Mouse (Mus musculus): ENCODE measurements around the gene Ndufc1. TPM values are rescaled to one million over a fixed set of nuclear protein-coding genes. Genes with fewer than 3 reads are reported as not detected.
"Not testable (repeated sequence)": the region's sequence is repeated elsewhere in the genome, so short reads cannot be mapped to it uniquely, and the experiment has no call there.

Ndufc1 gene
- total RNA-seq (2015): 118 and 150 TPM in 2 replicates
- 46.2 and 78.2 TPM in 2 replicates for total RNA-seq (2017)

DNA sequence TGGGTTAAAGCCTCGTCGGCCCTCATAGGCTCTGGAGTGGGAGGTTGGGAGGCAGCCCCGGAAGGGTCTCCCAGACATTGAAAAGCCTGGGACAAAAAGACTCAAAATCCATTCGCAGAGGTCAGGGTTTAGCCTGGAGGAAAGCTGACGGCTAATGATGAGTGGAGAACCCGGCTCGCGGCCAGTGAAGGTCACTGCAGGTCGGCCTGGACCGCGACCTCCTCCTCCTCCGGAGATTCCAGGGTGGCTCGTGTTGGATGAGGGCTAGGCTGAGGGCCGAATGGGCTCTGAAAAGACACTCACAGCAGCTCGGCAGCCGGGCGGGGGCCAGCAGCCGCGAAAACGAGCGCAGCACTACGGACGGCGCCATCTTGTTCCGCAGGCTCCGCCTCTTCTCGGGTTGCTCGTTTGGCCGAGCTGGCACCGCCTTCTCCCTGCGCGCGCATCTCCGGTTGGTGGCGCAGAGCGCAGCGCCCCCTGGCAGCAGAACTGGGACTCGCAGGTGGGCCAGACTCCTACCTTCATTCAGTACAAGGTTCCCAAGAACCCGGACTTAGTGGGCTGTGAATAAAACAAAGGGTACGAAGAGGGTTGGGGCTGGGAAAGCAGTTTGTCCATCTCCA, at the start of gene Ndufc1:
Gene Ndufc1, minus strand, starts transcription at position 428 of the 623 bp plus-strand sequence.
- ATAC-seq (ENCODE audit: poor library complexity, severe bottlenecking): peak; percentile 99

DNA sequence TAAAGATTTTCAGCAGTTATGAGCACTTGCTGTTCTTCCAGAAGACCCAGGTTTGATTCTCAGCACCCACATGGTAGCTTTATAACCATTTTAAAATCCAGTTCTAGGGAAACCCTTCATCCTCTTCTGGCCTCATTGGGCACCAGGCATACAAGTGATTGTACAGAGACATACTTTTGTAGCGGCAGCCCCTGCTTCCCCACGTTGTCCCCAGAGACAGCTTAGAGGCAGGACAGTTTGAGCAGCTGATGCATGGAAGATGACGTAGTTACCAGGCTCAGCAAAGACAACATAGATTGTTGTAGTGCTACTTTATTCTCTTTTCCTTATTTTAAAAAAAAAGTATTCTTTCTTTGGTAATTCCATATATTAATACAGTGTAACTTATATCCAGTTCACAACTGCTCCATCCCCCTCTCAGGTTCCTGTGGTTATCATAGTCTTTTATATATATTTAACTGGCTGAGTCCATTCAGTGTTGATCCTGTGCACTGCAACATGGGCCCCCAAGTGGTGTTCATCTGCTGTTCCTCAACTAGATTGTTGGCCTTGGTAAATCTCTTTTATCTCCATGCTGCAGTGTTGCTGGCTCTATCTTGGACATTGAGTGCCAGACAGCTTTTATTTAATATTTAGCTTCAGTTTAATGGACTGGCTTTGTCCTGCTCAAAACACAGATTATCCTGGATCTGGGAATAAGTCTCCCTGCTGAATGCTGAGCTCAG, 26.2 kb upstream of the Ndufc1 start:
- no peak for ATAC-seq (ENCODE audit: poor library complexity, severe bottlenecking)

DNA sequence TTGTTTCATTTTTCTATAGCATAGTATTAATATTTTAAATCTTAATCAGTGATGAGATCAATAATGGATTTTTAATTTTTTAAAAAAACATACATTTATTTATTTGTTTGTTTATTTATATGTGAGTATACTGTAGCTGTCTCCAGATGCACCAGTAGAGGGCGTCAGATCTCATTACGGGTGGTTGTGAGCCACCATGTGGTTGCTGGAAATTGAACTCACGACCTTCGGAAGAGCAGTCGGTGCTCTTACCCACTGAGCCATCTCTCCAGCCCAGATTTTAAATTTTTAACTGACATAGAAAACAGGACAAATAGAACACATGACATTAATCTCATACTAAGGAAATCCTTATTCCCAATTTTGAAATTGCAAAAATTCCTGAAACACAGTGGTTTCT, 25.6 kb upstream of the Ndufc1 start:
- ATAC-seq (ENCODE audit: poor library complexity, severe bottlenecking): not testable (repeated sequence)

DNA sequence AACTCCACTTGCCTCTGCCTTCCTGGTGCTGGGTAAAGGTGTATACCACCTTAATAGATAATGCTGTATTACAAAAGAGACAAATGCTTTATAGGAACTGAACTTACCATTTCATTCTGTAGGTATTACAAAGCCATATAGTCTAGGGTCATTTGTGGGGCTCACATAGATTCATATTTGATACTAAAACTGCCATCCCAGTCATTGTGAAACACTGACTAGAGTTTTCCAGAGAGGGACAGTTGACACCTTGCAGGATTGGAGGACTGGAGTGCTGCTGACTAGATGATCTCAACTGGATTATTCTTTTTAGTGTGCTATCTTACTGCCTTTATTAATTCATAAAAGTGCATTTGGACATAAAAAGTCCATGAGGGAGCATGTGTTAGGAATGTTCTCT, 16.6 kb upstream of the Ndufc1 start:
- no peak for ATAC-seq (ENCODE audit: poor library complexity, severe bottlenecking)

DNA sequence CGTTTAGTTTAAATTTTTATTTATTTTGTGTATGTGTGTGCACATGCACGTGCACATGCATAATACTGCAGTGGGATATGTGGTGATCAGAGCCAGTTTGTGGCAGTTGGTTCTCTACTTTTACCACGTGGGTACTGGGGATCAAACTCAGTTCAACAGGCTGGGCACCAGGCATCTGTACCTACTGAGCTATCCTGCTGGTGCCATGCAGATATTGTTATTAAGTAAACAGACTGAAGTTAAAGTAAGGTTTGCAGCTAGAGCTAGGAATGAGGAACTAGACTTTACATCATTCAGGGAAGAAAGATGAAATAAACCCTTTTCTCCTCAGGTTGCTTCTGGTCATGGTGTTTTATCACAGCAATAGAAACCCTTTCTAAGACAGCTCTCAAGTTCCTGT, 13.1 kb upstream of the Ndufc1 start:
- ATAC-seq (ENCODE audit: poor library complexity, severe bottlenecking): peak; percentile 84

DNA sequence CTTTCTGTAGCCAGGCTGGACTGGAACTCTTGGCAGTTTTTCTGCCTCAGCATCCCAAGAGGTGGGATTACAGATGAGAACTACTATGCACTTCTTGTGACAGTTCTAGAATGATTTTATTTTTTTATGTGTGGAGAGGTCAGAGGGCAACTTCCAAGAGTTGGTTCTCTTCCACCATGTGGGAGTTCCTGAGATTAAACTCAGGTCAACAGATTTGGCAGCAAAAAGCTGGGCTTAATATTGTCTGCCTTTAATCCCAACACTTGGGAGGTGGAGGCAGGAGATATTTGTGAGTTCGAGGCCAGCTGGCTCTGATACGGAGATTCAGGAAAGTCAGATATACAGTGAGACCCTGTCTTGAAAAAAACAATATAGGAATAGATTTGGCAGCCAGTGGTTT, 9.2 kb upstream of the Ndufc1 start:
- no peak for ATAC-seq (ENCODE audit: poor library complexity, severe bottlenecking)

DNA sequence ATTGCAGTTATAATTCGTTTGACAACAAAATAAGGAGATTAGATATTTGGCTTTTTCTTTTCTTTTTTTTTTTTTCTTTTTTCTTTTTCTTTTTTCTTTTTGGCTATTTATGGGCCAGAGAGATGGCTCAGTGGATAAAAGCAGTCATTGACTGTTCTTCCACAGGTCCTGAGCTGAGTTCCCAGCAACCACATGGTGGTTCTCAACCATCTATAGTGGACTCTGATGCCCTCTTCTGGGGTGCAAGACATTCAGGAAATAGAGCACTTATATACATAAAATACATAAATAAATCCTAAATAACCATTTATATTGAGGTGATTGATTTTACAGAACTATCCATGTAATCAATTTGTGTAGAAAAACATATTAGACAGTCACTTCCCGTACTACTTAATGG, 8.7 kb upstream of the Ndufc1 start:
- ATAC-seq (ENCODE audit: poor library complexity, severe bottlenecking): no peak

DNA sequence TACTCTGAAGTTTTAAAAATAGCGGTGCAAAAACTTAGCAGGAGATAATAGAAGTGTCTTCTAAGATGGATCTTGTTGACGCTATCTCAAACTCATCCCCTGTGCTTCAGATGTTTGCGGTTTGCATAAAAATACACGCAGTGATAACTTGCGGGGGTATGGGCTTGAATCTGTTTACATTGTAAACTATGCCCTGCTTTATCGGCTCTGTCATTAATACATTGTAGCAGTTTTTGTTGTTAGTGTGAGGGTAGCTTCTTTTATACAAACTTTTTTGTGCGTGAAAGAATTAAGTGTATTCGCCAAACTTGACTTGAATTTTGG, 8.3 kb upstream of the Ndufc1 start:
- ATAC-seq (ENCODE audit: poor library complexity, severe bottlenecking): no peak

DNA sequence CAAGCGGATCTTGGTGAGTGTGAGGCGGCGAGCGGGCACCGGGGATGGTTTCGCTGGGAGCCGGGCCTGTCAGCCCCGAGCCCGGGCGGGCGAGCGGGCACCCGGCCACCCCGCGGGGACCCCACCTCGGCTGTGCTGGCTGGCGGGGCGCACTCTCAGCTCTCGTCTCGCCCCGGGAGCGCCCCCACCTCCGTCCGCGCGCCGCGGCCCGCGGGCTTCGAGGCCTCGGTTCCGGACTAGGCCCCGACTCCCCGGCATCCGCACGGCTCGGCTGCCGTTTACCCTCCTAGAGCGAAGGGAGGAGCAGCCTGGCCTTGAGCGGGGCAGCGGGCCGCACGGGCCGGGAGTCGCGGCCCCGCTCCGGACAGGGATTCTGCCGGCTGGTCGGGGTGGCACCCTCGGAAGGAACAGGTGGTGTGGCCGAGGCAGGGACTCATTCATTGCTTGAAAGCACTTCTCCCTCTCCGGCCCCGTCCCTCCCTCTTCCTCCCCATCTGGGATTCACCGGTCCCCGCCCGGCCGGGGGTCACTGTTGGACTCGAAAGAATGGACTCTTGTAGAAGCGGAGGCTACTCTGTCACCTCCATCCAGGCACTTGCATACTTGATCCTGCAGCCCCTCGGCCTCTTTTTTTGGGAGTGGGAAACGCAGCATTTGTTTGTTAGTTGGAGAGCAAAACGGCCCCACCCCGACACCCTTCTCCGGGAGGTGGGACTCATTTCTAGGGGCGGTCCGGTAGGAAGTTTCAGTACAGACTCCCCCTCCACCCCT, 7.8 kb upstream of the Ndufc1 start:
- ATAC-seq (ENCODE audit: poor library complexity, severe bottlenecking): peak; percentile 29

DNA sequence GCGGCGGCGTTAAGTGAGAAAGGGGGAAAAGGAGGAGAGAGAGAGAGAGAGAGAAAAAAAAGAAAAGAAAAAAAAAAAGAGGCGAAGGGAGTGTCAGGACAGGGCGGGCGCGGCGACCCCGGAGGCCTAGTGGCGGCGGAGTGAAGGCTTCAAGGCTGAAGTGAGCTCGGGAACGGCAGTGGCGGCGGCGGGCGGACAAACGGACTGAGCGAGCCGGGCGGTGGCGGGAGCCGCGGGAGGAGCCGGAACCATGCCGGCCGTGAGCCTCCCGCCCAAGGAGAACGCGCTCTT, 7.2 kb upstream of the Ndufc1 start:
- peak; percentile 46 for ATAC-seq (ENCODE audit: poor library complexity, severe bottlenecking)

DNA sequence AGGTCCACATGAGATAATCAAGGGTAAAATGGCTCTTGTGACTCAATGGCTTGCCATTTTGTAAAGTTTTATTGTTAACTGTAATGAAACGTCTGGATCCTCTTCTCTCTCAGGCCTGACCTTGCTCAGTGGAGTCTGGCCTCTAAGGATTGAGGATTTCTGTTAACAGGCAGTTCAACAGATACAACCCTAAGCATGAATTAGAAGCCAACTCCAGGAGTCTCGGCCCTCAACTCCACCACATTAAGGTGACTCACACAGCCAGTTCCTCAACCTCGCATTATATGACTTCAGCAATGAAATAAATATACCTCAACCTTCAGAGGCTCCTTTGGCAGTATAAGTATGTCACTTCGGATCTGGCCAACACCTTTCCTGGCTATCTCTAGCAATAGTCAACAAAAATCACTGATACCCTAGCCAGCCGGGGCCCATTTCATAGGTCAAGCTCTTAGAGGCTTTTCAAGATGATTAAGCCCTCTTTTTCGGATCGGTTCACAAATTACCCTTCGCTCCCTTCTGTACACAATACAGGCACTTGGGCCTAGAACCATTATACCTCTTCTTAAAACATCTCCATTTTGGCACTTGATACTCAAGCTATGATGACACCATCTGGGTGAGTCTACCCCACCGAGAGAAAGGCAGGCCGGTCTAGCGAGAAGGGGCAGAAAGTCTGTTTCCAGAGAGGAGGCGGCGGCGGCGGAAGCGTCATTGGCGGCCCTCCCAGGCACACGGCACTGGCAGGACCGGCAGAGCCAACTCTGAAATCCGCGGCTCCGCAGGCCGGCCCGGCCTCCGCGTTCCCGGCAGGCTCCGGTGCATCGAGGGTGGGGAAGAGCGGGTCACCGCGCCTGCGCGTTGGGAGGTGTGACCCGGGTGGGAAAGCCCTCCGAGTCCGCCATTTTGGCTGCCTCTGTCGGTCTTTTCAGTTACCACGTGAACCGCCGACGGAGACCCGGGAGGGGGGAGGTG, 6.6 kb upstream of the Ndufc1 start, which contains the start of gene Naa15:
Gene Naa15, plus strand, starts transcription at position 51 of the 975 bp plus-strand sequence.
- peak; percentile 91 for ATAC-seq (ENCODE audit: poor library complexity, severe bottlenecking)

DNA sequence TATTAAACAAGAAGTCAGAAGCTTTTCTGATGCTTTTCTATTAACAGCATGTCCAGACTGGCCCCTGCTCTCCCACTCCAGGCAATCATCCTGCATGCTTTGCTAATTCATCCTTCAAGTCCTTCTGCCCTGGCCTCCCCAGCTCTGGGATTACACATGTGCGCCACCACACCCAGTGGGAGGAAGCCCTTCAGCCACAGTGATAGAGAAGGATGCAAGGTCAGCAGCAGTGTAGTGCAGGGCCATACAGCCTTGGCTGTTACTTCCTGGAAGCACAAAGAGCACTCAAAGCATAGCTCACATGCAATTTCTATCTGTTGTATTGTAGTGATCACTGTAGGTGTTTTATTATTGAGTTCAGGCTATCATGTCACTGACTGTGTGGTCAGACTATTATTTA, 4.5 kb upstream of the Ndufc1 start:
- ATAC-seq (ENCODE audit: poor library complexity, severe bottlenecking): no peak

DNA sequence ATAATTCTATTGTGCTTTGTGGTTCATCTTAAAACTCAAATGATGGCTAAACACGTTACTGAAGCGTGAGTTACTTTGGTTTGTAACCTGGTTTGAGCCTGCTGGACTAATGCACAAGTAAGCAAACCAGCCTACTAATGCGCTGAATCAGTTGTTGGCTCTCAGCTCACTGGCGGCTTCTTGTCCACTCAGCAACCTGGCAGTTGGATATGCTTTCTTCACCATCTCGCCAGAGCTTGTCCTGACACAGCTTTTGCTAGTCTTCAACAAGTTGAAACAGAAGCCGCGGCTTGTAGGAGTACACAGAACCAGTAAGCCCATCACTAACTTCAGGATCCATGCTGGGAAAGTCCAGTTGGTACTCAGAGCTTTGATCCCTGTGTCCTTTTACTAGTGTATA, 3.7 kb upstream of the Ndufc1 start:
- ATAC-seq (ENCODE audit: poor library complexity, severe bottlenecking): no peak

DNA sequence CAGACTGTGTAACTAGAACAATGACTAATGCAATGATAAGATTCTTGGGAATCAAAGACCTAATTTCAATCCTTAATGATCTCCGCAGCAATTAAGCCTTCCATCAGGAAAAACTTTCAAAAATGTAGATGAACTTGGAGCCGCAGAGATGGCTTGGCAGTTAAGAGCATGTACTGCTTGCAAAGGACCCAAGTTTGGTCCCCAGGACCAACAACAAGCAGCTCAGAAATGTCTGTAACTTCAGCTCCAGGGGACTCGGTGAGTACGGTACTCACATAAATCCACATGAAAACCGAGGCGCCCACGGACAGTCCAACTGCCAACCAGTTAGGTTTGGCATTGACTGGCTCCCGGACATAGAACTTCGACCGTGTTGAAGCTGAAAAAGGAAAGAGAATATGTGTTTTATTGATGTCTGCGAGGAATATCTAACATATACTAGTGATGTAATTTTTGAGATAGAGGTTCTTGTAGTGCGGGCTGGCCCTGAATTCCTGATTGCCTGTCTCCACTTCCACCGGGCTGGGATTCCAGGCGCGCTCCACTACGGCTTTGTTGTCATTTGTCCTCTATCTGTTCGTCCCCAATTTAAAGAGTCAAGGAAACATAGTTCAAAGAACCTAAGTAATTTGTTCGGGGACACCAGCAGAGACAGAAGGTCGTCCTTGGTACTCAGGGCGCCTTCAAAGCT, 773 bp downstream of the Ndufc1 start:
- peak; percentile 11; the same call in 1 of the 2 replicates for ATAC-seq (ENCODE audit: poor library complexity, severe bottlenecking)

DNA sequence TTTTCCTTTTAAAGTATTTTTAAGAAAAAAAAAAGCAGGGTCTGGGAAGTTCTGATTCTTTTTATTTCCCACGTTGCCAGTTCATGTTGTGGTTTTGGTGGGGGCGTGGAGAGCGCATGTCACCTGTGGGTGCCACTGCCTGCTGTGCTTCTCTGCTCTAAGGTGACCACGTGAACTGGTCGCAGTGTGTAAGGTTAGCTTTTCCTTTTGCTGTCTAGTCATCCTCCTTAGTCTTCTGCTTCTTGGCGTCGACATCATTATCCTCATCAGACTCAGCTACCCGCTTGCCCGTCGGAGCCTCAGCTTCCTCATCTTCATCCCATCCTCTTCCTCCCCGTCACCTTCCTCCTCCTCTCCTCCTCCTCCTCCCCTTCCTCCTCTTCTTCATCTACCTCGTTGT, 6.2 kb downstream of the Ndufc1 start:
- ATAC-seq (ENCODE audit: poor library complexity, severe bottlenecking): no peak

DNA sequence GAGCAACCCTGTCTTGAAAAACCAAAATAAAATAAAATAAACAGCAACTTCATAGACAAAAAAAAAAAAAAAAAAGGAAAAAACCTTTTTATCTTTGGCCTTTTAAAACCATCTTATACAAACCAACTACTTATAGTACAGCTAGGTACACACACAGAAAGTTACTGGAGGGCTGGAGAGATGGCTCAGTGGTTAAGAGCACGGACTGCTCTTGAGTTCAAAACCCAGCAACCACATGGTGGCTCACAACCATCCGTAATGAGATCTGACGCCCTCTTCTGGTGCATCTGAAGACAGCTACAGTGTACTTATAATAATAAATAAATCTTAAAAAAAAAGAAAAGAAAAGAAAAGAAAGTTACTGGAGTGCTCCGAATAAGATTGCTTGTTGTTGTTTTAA, 6.7 kb downstream of the Ndufc1 start:
- not testable (repeated sequence) for ATAC-seq (ENCODE audit: poor library complexity, severe bottlenecking)

DNA sequence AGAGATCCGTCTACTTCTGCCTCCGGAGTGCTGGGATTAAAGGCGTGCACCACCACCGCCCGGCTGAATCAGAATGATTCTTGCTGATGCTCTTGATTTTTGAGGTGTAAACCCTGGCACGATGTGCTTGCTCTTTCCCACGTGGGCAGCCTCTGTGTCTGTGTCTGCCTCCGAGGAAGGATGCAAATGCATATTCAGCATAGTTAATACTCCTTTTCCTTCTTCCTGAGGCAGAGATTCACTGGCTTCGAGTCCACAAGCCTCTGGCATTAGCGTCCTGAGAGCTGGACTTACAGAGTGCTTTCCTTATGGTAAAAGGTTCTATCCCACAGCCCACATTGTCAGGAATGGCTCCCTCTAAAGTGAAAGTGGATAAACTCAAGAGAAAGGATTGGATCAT, 8.1 kb downstream of the Ndufc1 start:
- no peak for ATAC-seq (ENCODE audit: poor library complexity, severe bottlenecking)

DNA sequence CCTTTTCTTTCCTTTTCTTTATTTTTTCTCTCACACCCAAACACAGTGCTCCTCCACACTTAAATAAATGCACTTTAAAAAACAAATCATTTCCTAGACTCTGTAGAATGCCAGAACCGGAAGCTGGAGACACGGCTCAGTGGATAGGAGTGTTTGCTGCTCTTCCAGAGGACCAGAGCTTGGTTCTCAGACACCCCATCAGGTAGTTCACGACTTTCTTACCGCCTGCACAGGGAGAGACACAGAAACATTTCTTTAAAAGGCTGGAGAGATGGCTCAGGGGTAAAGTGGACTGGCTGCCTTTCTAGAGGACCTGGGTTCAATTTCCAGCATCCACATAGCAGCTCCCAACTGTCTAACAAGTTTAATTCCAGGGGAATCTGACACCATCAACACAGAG, 9.3 kb downstream of the Ndufc1 start:
- no peak for ATAC-seq (ENCODE audit: poor library complexity, severe bottlenecking)

DNA sequence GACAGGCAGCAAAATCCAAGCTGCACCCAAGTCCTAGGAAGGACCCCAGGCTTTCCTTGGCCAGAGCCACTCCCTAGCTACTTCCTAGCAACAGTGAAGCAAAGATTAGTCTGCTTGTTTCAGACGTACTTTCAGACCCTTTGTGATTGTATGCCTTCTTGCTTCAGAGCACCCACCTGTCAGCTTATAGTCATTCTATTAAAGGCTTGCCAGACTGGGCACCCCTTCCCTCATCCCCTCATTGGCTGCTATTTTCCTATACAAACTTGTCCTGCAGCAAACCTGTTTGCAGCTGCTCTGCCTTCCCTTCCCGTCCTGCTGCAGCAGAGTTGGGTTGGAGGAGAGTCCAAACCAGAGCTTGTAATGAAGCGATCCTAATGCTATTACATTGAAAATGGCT, 10.1 kb downstream of the Ndufc1 start:
- no peak for ATAC-seq (ENCODE audit: poor library complexity, severe bottlenecking)

DNA sequence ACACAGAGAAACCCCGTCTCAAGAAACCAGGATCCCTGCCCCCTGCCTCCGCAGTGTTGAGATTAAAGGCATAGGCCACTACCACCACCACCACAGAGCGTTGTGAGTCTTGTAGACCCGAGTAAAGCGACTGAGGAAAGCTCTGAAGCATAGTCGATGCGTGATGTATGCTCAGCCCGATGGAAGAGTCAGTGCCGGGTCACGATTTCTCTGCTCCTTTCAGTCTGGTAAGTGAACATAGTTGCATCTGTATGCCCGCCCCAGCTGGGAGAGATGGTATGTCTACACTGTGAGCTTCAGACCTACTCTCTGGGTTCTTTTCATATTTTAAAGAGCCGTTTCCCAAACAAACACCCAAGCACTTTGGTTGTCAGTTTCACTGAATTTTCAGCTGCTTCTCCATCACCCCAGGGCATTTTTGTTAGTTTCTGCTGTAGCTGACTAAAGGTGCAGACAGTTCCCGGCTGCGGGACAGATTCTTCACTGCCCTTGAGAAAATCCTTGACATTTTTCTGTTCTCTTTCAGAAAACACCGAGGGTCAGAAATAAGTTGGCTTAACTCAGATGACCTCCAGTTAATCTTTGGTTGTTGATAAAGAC, 11.0 kb downstream of the Ndufc1 start:
- no peak for ATAC-seq (ENCODE audit: poor library complexity, severe bottlenecking)

Data from megakaryocyte, adult 5-6 weeks (primary cell).